Mouse (Mus musculus) bone marrow, adult 2 months (tissue): ENCODE measurements around the gene Nptn. TPM values are rescaled to one million over a fixed set of nuclear protein-coding genes. Genes with fewer than 3 reads are reported as not detected.

ENCODE experiments used
- H3K27ac ChIP-seq: fragments of 200-500 bp; 2 replicates; pipeline ENCODE4 v1.5.1; 2012; ENCODE audit warnings: low read depth, mild to moderate bottlenecking, control low read depth, inconsistent platforms, low read length; ENCODE audit not compliant: control insufficient read depth, poor library complexity, insufficient read depth
- H3K4me1 ChIP-seq: fragments of 200-500 bp; 2 replicates; pipeline ENCODE4 v1.6.1; 2011; ENCODE audit warnings: low read length; ENCODE audit not compliant: control insufficient read depth, insufficient read depth
- H3K4me3 ChIP-seq: fragments of 200-500 bp; replicated peaks from 2 replicates; pipeline ENCODE3; 2011; ENCODE audit warnings: mild to moderate bottlenecking, low read depth, low read length, control low read depth; ENCODE audit not compliant: control insufficient read depth
- CTCF ChIP-seq: fragments of 200-500 bp; IDR thresholded peaks from 2 replicates; pipeline ENCODE4 v1.5.1; 2011; ENCODE audit warnings: low read length, control low read depth; ENCODE audit not compliant: control insufficient read depth, insufficient read depth
- POLR2A ChIP-seq: fragments of 200-500 bp; IDR thresholded peaks from 2 replicates; pipeline ENCODE4 v1.6.1; 2011; ENCODE audit warnings: low read depth, mild to moderate bottlenecking, control low read depth, low read length, borderline replicate concordance; ENCODE audit not compliant: control insufficient read depth
- WGBS: fragments of 180-500 bp; shearing (Covaris S2); methylation state at CpG from one replicate; pipeline ENCODE4 v1.1.7; 2018; 5-methylcytosine and 5-hydroxymethylcytosine counted together
- polyA plus RNA-seq: library from polyadenylated mRNA; stranded (reverse); fragments of >200 nt; gene quantifications from 2 replicates; pipeline ENCODE4 v1.2.4, GENCODE M21; 2011; ENCODE audit warnings: low replicate concordance; ENCODE audit not compliant: missing spikeins, insufficient read depth, insufficient read length

Nptn gene
- polyA plus RNA-seq, 1 experiment: 47.4 TPM

DNA sequence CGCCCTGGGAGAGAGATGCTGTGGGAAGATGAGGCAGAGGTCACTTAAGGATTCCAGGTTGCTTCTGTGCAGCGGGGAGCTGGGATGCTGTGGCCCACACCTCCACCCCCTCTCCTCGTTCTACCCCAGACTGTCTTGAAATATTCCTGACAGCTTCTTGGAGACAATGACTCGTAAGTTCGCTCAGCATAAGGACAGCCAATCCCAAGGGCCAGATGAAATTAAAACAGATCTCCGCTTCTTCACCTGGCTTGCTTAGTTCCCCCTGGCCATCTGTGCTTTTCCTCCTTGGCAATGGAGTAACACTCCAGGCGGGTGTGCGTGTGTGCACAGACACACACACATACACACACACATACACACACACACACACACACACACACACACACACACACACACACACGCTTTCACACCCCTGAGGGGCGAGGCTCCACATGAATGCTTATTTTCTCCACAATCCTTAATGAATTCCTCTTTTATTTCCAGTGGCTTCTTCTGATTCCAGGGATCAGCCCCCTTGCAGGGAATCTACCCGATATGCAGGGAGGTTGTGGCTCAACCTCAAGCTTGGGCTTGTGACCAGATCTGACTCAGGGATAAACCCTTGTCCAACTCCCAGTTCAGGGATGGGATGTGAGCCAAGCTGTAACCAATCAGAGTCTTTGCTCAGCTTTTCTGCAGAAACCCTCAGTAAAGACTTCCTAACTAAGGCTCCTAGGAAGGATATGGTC lies 35.2 kb upstream of the Nptn start:
- no peaks in the 10 kb centered on the region for H3K4me1 ChIP-seq
- 72% methylated on average over 11 of the region's 11 CpGs for WGBS
- H3K4me3 ChIP-seq: no peak overlapping the region
- H3K27ac ChIP-seq: no peak overlapping the region
- TF ChIP-seq POLR2A (no peak), CTCF (no peak)

DNA sequence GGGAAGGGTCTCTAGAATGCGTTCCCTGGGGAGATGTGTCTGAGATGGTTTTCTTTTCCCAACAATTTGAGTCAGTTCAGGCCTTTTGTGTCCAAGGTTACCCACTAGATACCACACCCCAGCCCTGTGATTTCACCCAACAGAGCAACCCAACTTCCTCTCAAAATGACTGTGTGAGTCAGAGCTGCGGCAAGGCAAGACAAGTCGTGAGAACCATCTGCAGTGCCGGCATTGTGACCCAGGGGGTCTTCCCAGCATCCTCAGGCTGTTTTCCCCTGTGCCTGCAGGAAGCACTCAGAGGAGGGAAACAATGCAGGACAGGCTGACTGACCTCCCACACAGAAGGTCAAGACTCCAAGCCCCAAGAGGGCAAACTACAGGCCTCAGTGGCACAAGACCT lies 33.1 kb upstream of the Nptn start:
- Histone ChIP-seq H3K4me1 (no peaks in the 10 kb centered on the region), H3K4me3 (no peak overlapping the region), H3K27ac (no peak overlapping the region)
- no peak for TF ChIP-seq POLR2A
- TF ChIP-seq CTCF: no peak
- WGBS: 21% methylated on average over 4 of the region's 4 CpGs

DNA sequence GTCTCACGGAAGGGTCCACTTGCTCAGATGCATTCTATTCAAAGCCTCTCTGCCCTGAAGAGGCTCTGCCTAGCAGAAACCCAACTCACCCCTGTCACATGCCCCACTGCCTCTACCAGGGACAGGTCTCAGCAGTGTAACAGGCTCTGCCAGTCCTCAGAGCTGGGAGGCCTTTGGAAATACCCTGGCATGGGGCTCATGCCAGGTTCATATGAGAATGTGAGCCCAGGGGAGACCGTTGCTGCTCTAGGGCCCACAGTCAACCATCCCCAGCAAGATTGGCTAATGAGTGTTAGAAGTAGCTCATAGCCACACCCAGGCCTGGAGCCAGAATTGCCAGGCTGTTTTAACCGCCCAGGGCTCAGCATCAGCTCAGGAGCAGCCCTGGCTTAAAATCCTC lies 32.3 kb upstream of the Nptn start:
- H3K27ac ChIP-seq: no peak overlapping the region
- H3K4me1 ChIP-seq: no peaks in the 10 kb centered on the region
- no peak for TF ChIP-seq CTCF
- no peak for TF ChIP-seq POLR2A
- H3K4me3 ChIP-seq: no peak overlapping the region
- WGBS: 74% methylated on average over 3 of the region's 3 CpGs

DNA sequence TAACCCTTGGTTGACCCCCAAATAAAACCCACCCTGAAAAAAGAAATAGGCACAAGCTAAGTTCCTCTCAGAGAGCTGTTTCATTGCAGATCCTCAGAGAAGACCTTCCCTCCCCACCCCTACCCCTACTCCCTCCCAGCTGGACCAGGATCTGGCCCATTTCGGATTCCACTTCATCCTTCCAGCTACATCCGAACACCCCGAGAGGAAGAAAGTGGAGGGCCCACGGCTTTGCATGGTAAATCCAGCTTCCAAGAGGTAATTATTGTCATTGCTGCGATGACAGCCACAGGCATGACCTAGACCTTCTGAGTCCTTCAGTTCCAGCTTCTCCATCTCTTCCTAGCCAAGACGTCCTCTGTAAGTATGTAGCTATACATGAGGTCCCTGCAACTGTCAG lies 31.1 kb upstream of the Nptn start:
- Histone ChIP-seq H3K4me1 (no peaks in the 10 kb centered on the region), H3K4me3 (no peak overlapping the region), H3K27ac (no peak overlapping the region)
- TF ChIP-seq CTCF: no peak
- no peak for TF ChIP-seq POLR2A
- WGBS: 82% methylated on average over 6 of the region's 6 CpGs

DNA sequence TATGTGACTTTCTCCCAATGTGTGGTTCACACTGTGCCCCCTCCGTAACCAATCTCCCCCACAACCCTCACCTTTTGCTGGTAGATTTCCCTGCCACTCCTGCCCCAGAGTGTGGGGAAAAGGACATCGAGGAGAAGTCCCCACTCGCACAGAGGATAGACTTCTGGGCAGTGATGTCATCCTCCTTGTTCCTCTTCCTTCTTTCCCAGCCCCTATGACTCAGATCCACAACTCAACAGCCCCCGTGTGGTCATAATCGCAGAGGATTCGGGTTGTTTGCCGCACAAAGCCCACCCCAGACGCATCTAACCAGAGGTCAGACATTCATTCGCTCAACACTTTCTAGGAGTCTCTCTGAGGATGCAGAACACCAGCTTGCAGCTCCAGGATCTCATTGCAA lies 30.0 kb upstream of the Nptn start:
- no peak for TF ChIP-seq POLR2A
- TF ChIP-seq CTCF: no peak
- Histone ChIP-seq H3K4me1 (no peaks in the 10 kb centered on the region), H3K4me3 (no peak overlapping the region), H3K27ac (no peak overlapping the region)
- 39% methylated on average over 9 of the region's 9 CpGs for WGBS

DNA sequence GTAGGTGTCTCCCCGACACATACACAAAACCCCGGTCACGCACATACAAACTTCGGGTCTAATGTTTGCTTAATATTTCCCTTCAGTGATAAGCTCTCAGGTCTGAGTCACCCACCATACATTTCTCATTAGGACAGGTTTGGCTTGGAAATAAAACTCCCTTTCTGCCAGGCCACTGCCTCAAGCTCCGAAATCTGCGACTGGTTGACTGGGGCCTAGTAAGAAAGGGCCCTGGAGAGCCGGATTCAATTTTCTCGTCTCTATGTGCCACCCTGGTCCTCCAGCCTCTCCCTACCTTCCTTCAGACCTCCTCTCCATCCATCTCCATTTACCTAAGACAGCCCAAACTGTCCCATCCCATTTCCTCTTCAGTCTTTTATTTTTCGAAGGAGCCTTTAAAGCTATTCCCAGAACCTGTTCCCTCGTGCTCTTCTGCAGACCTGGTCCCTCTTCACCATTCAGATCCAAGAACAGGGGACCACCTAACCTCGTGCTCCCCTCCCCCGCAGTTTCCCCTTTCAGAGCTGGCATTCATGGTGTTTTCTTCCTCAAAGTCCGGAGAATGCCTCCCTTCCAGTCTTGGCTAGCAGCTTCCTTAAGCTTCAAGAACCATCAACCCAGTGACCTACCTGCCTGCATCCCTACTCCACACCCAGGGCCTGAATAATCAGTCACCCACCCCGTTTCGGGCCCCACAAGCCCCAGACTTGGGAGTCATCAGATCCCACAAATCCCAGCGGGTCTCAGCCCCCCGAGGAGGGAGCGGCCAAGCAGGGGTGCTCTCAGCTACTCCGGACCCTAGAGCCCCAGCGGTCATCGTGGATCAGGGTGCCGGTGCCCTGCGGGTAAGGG lies 27.8 kb upstream of the Nptn start:
- TF ChIP-seq CTCF: no peak
- no peak for TF ChIP-seq POLR2A
- no peak overlapping the region for H3K27ac ChIP-seq
- no peaks in the 10 kb centered on the region for H3K4me1 ChIP-seq
- H3K4me3 ChIP-seq: no peak overlapping the region
- WGBS: 27% methylated on average over 23 of the region's 23 CpGs

DNA sequence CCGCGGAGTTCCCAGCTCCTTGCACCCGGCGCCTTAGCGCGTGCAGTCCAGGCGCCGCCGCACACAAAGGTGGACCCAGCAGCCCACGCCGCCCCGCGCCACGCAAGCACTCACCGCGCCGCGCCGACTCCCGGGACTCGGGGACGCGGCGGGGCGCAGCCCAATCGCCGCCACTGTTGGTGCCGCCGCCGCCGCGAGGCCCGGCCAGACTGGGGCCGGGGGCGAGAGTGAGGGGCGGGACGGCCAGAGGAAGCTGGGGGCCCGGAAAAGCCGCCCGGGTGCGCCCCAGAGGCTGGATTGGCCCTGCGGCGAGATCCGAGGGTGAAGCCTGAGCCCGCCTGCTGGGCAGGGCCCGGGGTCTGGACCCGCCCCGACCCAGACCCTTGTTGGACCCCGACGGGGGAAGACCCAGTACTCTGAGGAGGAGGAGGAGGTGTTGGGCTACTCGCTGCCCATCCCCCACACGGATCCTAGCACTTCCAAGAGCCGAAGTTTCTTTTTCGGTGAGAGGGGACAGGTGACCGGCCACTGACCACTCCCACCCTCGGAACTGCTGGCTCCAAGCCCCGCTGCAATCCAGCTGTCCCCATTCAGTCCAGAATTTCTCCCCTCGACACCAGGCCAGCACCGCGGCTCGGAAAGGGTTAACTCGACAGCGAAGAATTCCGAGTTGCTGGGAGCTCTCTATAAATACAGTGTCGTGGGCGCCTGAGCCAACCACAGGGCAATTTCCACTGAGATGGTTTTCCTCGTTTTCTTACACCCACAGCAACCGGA lies 26.9 kb upstream of the Nptn start, which contains the start of gene Cd276:
TSS of gene Cd276 (minus strand) at position 530 of the 777 bp plus-strand sequence.
- TF ChIP-seq CTCF: no peak
- no peak for TF ChIP-seq POLR2A
- H3K27ac ChIP-seq: no peak within 1 kb of the TSS
- no peaks in the 10 kb centered on the region for H3K4me1 ChIP-seq
- under 1% methylated on average over 68 of the region's 68 CpGs for WGBS
- no peak within 1 kb of the TSS for H3K4me3 ChIP-seq
